Comparison of ENCODE assay signal across 8 mouse cellular contexts in genomic region chr2:92910371-92910770, GRCm38 (mm10). TPM values are rescaled to one million over a fixed set of nuclear protein-coding genes. Genes with fewer than 3 reads are reported as not detected.
DNase-seq lines count a peak whose midpoint lies in the region; ATAC-seq lines count a peak whose summit lies in the region.
"Had no signal": no experiment of that assay in that cellular context is flagged by ENCODE, and none has a peak within 500 bp of the region (broad histone marks: within the 10 kb centered on the region; RNA-seq: fewer than 3 reads in every experiment).

No protein-coding gene starts in this region.

- no peaks in the 10 kb centered on the region for H3K27me3 ChIP-seq in hindbrain, embryonic 11.5 days (ENCODE audit: control insufficient read depth, insufficient read depth, low read length)
- peaks cover 14% of the 10 kb centered on the region for H3K27me3 ChIP-seq in hindbrain, embryonic 12.5 days

- DNase-seq in hindbrain, embryonic 11.5 days (ENCODE audit: low spot score) = peak; percentile 34
- DNase-seq in urinary bladder, postnatal 25 days (ENCODE audit: low spot score) = peak; percentile 19
- no peak for DNase-seq in urinary bladder, postnatal 10 days (ENCODE audit: low spot score)
- peak; percentile 65 for DNase-seq in cerebellum, adult 9-10 months
- DNase-seq: layer of hippocampus, adult 9-11 months had no signal

- H3K27ac ChIP-seq in hindbrain, embryonic 11.5 days (ENCODE audit: low read depth, low read length) = no peak overlapping the region
- H3K27ac ChIP-seq in hindbrain, embryonic 12.5 days = no peak overlapping the region

- no peaks in the 10 kb centered on the region for H3K36me3 ChIP-seq in hindbrain, embryonic 11.5 days (ENCODE audit: control insufficient read depth, insufficient read depth, low read length)
- H3K36me3 ChIP-seq in hindbrain, embryonic 12.5 days = no peaks in the 10 kb centered on the region

- no peaks in the 10 kb centered on the region for H3K9me3 ChIP-seq in hindbrain, embryonic 11.5 days (ENCODE audit: control insufficient read depth, low read length)
- no peaks in the 10 kb centered on the region; the same call in 1 of the 2 replicates for H3K9me3 ChIP-seq in hindbrain, embryonic 12.5 days (replicated peaks)

- H3K4me2 ChIP-seq in hindbrain, embryonic 11.5 days (replicated peaks; ENCODE audit: low read depth, low read length) = no peak overlapping the region
- no peak overlapping the region for H3K4me2 ChIP-seq in hindbrain, embryonic 12.5 days (replicated peaks)

- no peak overlapping the region for H3K4me3 ChIP-seq in hindbrain, embryonic 11.5 days (ENCODE audit: low read depth, low read length)
- H3K4me3 ChIP-seq in hindbrain, embryonic 12.5 days = no peak overlapping the region

- no peak overlapping the region for H3K9ac ChIP-seq in hindbrain, embryonic 11.5 days (ENCODE audit: low read depth, low read length)
- no peak overlapping the region for H3K9ac ChIP-seq in hindbrain, embryonic 12.5 days

- 72% methylated on average over 4 of the region's 4 CpGs for WGBS in hindbrain, embryonic 11.5 days
- 72% methylated on average over 3 of the region's 4 CpGs for WGBS in hindbrain, embryonic 12.5 days

- peaks cover 6% of the 10 kb centered on the region for H3K4me1 ChIP-seq in hindbrain, embryonic 11.5 days (replicated peaks; ENCODE audit: control insufficient read depth, insufficient read depth, low read length)
- peaks cover 35% of the 10 kb centered on the region for H3K4me1 ChIP-seq in hindbrain, embryonic 12.5 days

- ATAC-seq in hindbrain, embryonic 11.5 days (ENCODE audit: low FRiP score) = no peak
- no peak for ATAC-seq in hindbrain, embryonic 12.5 days (ENCODE audit: low FRiP score)
- ATAC-seq in megakaryocyte-erythroid progenitor cell, adult 5-6 weeks (replicated peaks; ENCODE audit: low FRiP score, low TSS enrichment, poor library complexity, severe bottlenecking) = no peak
- no peak for ATAC-seq in activated CD4-positive, CD25-positive, alpha-beta regulatory T cell, adult 4 months

RNA-seq across cellular contexts. Expression of gene Syt13, which starts 4.5 kb away (rescaled TPM):
- 15.4 and 25.0 TPM in 2 replicates for polyA plus RNA-seq in hindbrain, embryonic 11.5 days (2014; fragmentation: Nextera tagmentation; extraction: Ambion mirVana)
- 32.7 and 34.2 TPM in 2 replicates for polyA plus RNA-seq in hindbrain, embryonic 12.5 days (2016; fragmentation: Nextera tagmentation; extraction: Ambion mirVana)
- total RNA-seq in megakaryocyte-erythroid progenitor cell, adult 5-6 weeks (2014; fragmentation: Nextera tagmentation) = not detected in 2 replicates
- total RNA-seq in megakaryocyte-erythroid progenitor cell, adult 5-6 weeks (2017) = not detected in 2 replicates
- polyA plus RNA-seq in activated CD4-positive, CD25-positive, alpha-beta regulatory T cell, adult 4 months (2017; shearing (Covaris generic)) = not detected

Comparison
In these comparisons a context has a peak if more than half of its experiments do, and no peak if none do; other contexts are left out.
1. RNA of gene Syt13, which starts 4.5 kb away (polyA plus RNA-seq): 32.7 to 34.2 TPM in hindbrain, embryonic 12.5 days and 15.4 to 25.0 TPM in hindbrain, embryonic 11.5 days; not detected in activated CD4-positive, CD25-positive, alpha-beta regulatory T cell, adult 4 months; every median in the first group is over 10 times any median in the second.